Mouse (Mus musculus): ENCODE measurements around the gene Gm10318. TPM values are rescaled to one million over a fixed set of nuclear protein-coding genes. Genes with fewer than 3 reads are reported as not detected.

Gene Gm10318
- polyA plus RNA-seq, 1 experiment from 2014 or later: not detected

- Histone ChIP-seq H3K9ac (no peak overlapping the region), H3K4me1 (no peaks in the 10 kb centered on the region), H3K4me3 (no peak overlapping the region), H3K36me3 (no peaks in the 10 kb centered on the region), H3K4me2 (no peak overlapping the region), H3K9me3 (no peaks in the 10 kb centered on the region), H3K27me3 (no peaks in the 10 kb centered on the region), H3K27ac (no peak overlapping the region)
- ATAC-seq (ENCODE audit: borderline replicate concordance, extremely low read depth, low FRiP score, low TSS enrichment): 0 out of 2 replicates have a peak, but pooled peaks have one; percentile 31
- WGBS: 73% methylated on average over 2 of the region's 2 CpGs
These were observed 5.1 kb upstream of the Gm10318 start for GRCm38 (mm10) chr10:77847538-77847937.

DNA sequence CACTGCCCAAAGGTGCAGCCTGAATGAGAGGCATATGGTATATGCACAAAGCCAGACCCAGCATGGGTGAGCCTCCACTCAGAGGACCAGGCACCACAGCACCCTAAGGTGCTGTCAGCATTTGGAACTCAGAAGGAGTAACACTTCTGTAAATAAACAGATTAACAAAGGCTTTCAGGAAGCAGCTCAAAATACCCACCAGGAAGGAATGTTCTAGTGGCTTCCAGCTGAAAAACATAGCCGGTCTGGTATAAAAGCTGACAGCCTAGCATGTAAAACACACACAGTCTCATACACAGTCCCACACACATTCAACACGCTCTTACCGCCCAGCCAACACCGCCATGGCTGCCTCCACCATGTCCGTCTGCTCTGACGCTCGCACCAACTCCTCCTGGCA is 9.0 kb downstream of the Gm10318 start, which contains the start of gene Gm3285:
TSS of gene Gm3285 (plus strand) at position 301 of the 400 bp plus-strand sequence.
- Histone ChIP-seq H3K4me2 (no peak within 1 kb of the TSS), H3K9ac (no peak within 1 kb of the TSS), H3K36me3 (no peaks in the 10 kb centered on the region), H3K27ac (no peak within 1 kb of the TSS), H3K9me3 (no peaks in the 10 kb centered on the region), H3K27me3 (peaks cover 15% of the 10 kb centered on the region), H3K4me1 (no peaks in the 10 kb centered on the region), H3K4me3 (no peak within 1 kb of the TSS)
- WGBS: 45% methylated on average over 7 of the region's 7 CpGs
- ATAC-seq (ENCODE audit: borderline replicate concordance, extremely low read depth, low FRiP score, low TSS enrichment): no peak

GRCm38 (mm10) chr10:77864067-77864761 is 11.6 kb downstream of the Gm10318 start:
- H3K27me3 ChIP-seq: peaks cover 20% of the 10 kb centered on the region
- H3K4me2 ChIP-seq: peak overlapping the region; percentile 33
- ATAC-seq (ENCODE audit: borderline replicate concordance, extremely low read depth, low FRiP score, low TSS enrichment): peak; percentile 77
- H3K9me3 ChIP-seq: no peaks in the 10 kb centered on the region
- no peak overlapping the region for H3K9ac ChIP-seq
- no peak overlapping the region for H3K27ac ChIP-seq
- no peak overlapping the region for H3K4me3 ChIP-seq
- H3K36me3 ChIP-seq: no peaks in the 10 kb centered on the region
- WGBS: 24% methylated on average over 14 of the region's 14 CpGs
- H3K4me1 ChIP-seq: 0 out of 2 replicates have a peak, but pooled peaks cover under 1% of the 10 kb centered on the region

DNA sequence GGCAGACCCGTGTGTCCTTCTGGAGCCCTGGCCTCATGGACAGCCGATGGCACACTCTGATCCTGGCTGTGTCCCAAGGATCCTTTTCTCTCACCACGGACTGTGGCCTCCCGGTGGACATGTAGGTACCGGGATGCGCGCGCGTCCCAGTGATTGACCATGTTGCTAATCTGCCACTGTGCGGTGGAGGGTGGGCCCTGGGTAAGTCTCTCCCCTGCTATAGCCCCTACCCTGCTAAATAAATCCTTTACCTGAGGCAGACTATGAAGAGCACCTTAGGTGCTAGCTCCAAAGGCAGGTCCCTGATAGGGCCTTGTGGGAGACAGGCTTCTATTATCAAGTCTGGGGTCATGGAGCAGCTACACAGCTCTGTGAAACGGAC is 12.1 kb downstream of the Gm10318 start:
- Histone ChIP-seq H3K4me2 (peak overlapping the region; percentile 33), H3K27ac (no peak overlapping the region), H3K27me3 (peaks cover 23% of the 10 kb centered on the region), H3K9me3 (no peaks in the 10 kb centered on the region), H3K4me1 (peaks cover 4% of the 10 kb centered on the region; the same call in 1 of the 2 replicates), H3K36me3 (no peaks in the 10 kb centered on the region), H3K9ac (no peak overlapping the region), H3K4me3 (no peak overlapping the region)
- WGBS: 36% methylated on average over 11 of the region's 11 CpGs
- ATAC-seq (ENCODE audit: borderline replicate concordance, extremely low read depth, low FRiP score, low TSS enrichment): no peak

DNA sequence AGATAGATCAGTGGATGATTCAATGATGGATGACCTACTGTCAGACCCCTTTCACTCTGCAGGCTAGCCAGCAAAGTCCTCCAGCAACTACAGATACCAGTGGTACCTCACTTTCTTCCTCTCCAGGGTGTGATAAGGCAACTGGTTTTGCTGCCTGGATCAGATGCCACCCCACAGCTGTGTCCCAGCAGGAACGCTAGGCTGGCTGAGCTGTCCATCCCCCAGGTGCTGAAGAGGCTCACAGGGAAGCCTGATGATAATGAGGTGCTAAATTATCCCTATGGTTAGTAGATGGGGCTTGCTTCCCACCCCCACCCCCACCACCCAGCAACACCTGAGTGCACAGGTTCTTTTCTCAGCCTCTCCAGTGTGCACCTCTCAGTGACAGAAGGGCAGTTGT is 14.9 kb downstream of the Gm10318 start:
- Histone ChIP-seq H3K27ac (no peak overlapping the region), H3K9me3 (no peaks in the 10 kb centered on the region), H3K9ac (no peak overlapping the region), H3K36me3 (no peaks in the 10 kb centered on the region), H3K4me1 (peaks cover 4% of the 10 kb centered on the region; the same call in 1 of the 2 replicates), H3K27me3 (peaks cover 23% of the 10 kb centered on the region), H3K4me3 (no peak overlapping the region), H3K4me2 (no peak overlapping the region)
- ATAC-seq (ENCODE audit: borderline replicate concordance, extremely low read depth, low FRiP score, low TSS enrichment): no peak
- 11% methylated on average over 1 of the region's 1 CpGs for WGBS

GRCm38 (mm10) chr10:77869651-77870050 is 17.0 kb downstream of the Gm10318 start:
- Histone ChIP-seq H3K4me1 (peaks cover 4% of the 10 kb centered on the region; the same call in 1 of the 2 replicates), H3K27me3 (peaks cover 16% of the 10 kb centered on the region; the same call in 1 of the 2 replicates), H3K36me3 (no peaks in the 10 kb centered on the region), H3K9me3 (no peaks in the 10 kb centered on the region), H3K4me3 (no peak overlapping the region), H3K27ac (no peak overlapping the region), H3K9ac (no peak overlapping the region), H3K4me2 (no peak overlapping the region)
- ATAC-seq (ENCODE audit: borderline replicate concordance, extremely low read depth, low FRiP score, low TSS enrichment): peak; percentile 44; the same call in 1 of the 2 replicates
- WGBS: 53% methylated on average over 7 of the region's 7 CpGs

- 57% methylated on average over 6 of the region's 6 CpGs for WGBS
These were observed 26.3 kb downstream of the Gm10318 start for GRCm38 (mm10) chr10:77878985-77879384.

DNA sequence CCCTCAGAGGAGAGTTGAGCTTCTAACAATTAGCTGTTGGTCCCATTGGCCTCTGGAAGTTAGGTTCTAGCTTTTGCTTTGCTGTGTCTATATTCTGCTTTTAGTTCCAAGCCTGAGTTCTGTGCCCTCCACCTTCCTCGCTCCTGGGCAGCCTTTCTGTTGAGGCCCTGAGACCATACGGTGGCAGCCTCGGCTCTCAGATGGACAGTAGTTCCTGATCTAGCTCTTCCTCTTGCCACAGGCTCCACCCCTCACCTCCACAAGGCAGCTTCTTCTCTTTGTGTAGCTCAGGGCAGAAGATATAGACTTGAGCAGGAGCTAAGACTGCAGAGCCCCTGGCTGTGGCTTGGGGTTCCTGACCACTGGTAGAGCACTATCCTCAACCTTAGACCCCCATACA is 27.6 kb downstream of the Gm10318 start:
- 59% methylated on average over 3 of the region's 3 CpGs for WGBS
- Histone ChIP-seq H3K27ac (no peak overlapping the region), H3K4me3 (no peak overlapping the region), H3K9ac (no peak overlapping the region), H3K9me3 (no peaks in the 10 kb centered on the region), H3K4me1 (peaks cover 6% of the 10 kb centered on the region; the same call in 1 of the 2 replicates), H3K27me3 (no peaks in the 10 kb centered on the region), H3K36me3 (no peaks in the 10 kb centered on the region), H3K4me2 (no peak overlapping the region)
- ATAC-seq (ENCODE audit: borderline replicate concordance, extremely low read depth, low FRiP score, low TSS enrichment): no peak

More at GRCm38 (mm10) chr10:77878985-77879384, 26.3 kb downstream of the Gm10318 start:
- no peaks in the 10 kb centered on the region for H3K9me3 ChIP-seq
- no peak overlapping the region for H3K9ac ChIP-seq
- no peak for ATAC-seq (ENCODE audit: borderline replicate concordance, extremely low read depth, low FRiP score, low TSS enrichment)
- H3K27ac ChIP-seq: no peak overlapping the region
- no peaks in the 10 kb centered on the region for H3K36me3 ChIP-seq
- no peak overlapping the region for H3K4me3 ChIP-seq
- H3K4me2 ChIP-seq: no peak overlapping the region
- H3K4me1 ChIP-seq: peaks cover 11% of the 10 kb centered on the region; the same call in 1 of the 2 replicates
- no peaks in the 10 kb centered on the region for H3K27me3 ChIP-seq

- H3K4me3 ChIP-seq: no peak overlapping the region
- no peak overlapping the region for H3K9ac ChIP-seq
- no peak overlapping the region for H3K27ac ChIP-seq
- H3K4me2 ChIP-seq: no peak overlapping the region
- no peaks in the 10 kb centered on the region for H3K9me3 ChIP-seq
- H3K36me3 ChIP-seq: no peaks in the 10 kb centered on the region
- ATAC-seq (ENCODE audit: borderline replicate concordance, extremely low read depth, low FRiP score, low TSS enrichment): no peak
- no peaks in the 10 kb centered on the region for H3K4me1 ChIP-seq
- no peaks in the 10 kb centered on the region for H3K27me3 ChIP-seq
- WGBS: 81% methylated on average over 5 of the region's 5 CpGs
These were observed 29.9 kb downstream of the Gm10318 start for GRCm38 (mm10) chr10:77882553-77882952.

DNA sequence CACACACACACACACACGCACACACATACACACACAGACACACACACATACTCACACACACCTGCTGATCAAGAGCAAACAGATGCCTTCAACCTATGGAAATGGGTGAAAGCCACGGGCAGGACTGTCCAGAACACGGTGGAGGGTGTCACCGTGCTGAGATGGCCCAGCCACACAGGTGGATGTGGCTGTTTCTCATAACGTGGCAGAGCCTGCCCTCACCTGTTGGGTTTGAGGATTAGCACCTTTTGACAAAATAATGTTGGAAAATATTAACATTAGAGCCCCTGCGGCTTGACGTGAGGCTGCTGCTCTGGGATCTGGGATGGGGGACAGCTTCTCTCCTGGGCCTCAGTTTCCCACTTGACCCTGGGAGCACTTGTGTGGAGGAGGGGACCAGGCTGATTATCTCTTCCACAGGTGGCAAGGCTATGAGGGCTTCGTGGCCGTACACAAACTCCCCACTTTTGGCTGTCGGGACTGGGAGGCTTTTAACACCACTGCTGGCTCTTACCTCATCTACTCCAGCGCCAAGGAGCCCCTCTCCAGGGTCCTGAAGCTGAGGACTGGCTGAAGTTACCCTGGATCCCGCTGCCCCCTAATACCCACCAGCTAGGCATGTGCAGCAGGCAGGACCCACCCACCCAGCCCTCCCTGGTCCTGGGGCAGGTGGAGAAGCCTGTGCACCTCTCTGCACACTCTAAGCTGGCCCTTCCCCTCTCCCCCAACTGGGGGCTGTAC is 33.5 kb downstream of the Gm10318 start:
- Histone ChIP-seq H3K36me3 (no peaks in the 10 kb centered on the region), H3K4me1 (no peaks in the 10 kb centered on the region), H3K9ac (no peak overlapping the region), H3K4me3 (no peak overlapping the region), H3K27ac (no peak overlapping the region), H3K4me2 (no peak overlapping the region), H3K27me3 (no peaks in the 10 kb centered on the region), H3K9me3 (no peaks in the 10 kb centered on the region)
- ATAC-seq (ENCODE audit: borderline replicate concordance, extremely low read depth, low FRiP score, low TSS enrichment): no peak
- 33% methylated on average over 12 of the region's 12 CpGs for WGBS

DNA sequence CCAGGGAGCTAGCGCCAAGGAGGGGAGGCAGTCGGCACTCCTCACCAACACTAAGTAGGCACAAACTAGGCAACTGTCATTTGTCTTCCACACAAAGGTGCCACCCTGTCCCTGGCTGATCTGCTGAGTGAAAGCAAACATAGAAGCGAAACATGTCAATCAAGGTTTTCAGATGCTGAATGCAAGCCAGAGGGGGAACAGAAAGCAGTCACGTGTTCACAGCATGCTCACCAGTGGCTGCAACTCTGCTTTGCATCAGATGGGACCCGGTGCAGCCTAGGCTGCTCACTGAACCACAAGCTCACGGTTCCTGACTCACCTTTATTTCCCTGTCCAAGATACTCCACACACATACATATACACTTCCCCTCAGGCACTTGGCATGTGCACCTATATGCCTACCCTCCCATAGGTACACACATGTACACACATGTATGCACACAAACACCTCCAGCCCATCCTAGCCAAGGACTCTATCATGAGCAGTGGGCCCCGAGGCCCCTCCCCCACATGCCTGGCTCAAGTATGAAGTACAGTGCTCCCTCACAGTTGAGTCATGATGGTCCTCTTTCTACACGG is 38.4 kb downstream of the Gm10318 start:
- H3K36me3 ChIP-seq: no peaks in the 10 kb centered on the region
- H3K27ac ChIP-seq: no peak overlapping the region
- H3K27me3 ChIP-seq: no peaks in the 10 kb centered on the region
- 78% methylated on average over 8 of the region's 8 CpGs for WGBS
- no peak overlapping the region for H3K4me3 ChIP-seq
- ATAC-seq (ENCODE audit: borderline replicate concordance, extremely low read depth, low FRiP score, low TSS enrichment): 0 out of 2 replicates have a peak, but pooled peaks have one; percentile 3
- H3K9me3 ChIP-seq: no peaks in the 10 kb centered on the region
- no peak overlapping the region for H3K4me2 ChIP-seq
- no peaks in the 10 kb centered on the region for H3K4me1 ChIP-seq
- no peak overlapping the region for H3K9ac ChIP-seq

DNA sequence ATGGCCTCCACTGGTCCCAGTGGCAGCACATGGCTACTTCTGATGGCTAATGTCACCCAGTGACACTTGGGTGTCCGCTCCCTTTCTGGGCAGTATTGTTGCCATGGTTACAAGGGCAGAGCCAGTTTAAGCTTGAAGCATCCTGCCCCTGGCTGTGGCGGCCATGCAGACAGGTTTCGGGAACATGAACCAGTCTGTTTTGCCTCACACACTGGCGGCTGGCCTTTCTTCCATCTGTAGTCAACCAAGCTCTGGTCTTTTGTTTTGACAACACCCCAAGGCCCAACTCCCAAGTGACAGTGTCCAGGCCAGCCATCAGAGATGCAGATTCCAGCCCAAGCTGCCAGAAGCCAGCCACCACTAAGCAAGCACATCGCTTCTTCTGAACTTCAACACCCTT is 42.9 kb downstream of the Gm10318 start:
- ATAC-seq (ENCODE audit: borderline replicate concordance, extremely low read depth, low FRiP score, low TSS enrichment): no peak
- Histone ChIP-seq H3K4me1 (no peaks in the 10 kb centered on the region), H3K4me3 (no peak overlapping the region), H3K4me2 (no peak overlapping the region), H3K27me3 (no peaks in the 10 kb centered on the region), H3K9ac (no peak overlapping the region), H3K27ac (no peak overlapping the region), H3K36me3 (no peaks in the 10 kb centered on the region), H3K9me3 (no peaks in the 10 kb centered on the region)
- 46% methylated on average over 5 of the region's 5 CpGs for WGBS

All from lung, embryonic 15.5 days (tissue).